Mouse (Mus musculus): ENCODE data around the gene Prkcz. TPM values are rescaled to one million over a fixed set of nuclear protein-coding genes. Genes with fewer than 3 reads are reported as not detected.

Gene Prkcz
- polyA plus RNA-seq, 1 experiment from 2014 or later = 12.4 TPM

DNA sequence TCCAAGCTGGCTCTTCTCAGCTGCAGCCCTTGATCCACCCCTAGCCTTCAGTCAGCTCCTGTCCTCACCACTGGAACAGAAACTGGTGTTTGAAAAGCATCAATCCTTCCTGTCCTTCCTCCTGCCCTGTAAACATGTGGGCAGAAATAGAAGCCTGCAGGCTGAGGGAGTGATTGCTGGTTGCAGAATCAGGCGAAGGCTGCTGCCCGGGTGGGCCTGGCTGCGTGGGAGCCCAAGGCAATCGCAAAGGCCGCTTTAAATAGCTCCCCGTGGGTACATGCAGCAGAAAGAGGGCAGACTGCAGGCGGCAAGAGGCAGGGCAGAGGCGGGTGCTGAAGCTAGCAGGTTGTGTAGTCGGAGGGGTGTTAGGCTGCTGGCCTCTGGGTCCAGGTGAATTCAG, 21.6 kb upstream of the Prkcz start:
- H3K27me3 ChIP-seq = peaks cover 29% of the 10 kb centered on the region
- H3K4me2 ChIP-seq = no peak overlapping the region
- H3K9me3 ChIP-seq = no peaks in the 10 kb centered on the region
- H3K4me3 ChIP-seq = no peak overlapping the region
- 20% methylated on average over 9 of the region's 9 CpGs for WGBS
- no peak for ATAC-seq (ENCODE audit: insufficient number of reproducible peaks, insufficient read depth, low FRiP score, low TSS enrichment, low read depth)
- H3K4me1 ChIP-seq = no peaks in the 10 kb centered on the region
- H3K27ac ChIP-seq = no peak overlapping the region
- H3K36me3 ChIP-seq = no peaks in the 10 kb centered on the region
- H3K9ac ChIP-seq = no peak overlapping the region

DNA sequence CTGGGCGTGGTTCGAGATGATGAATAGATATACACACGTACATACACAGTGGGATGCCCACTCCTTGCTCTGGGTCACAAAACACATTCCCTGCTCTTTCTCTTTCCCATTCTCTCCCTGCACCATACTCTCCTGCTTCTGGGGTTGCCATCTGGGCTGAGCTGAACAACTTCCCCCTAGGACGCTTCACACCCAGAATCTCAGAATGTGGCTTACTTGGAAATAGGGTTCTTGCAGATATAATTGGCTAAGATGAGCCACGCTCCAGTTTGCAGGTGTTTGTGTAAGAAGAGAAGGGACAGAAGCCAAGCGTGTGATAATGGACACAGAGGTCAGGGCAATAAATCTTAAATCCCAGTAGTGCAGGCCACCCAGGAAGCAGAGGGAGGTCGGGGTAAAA, 20.8 kb upstream of the Prkcz start:
- Histone ChIP-seq H3K4me3 (no peak overlapping the region), H3K27me3 (peaks cover 26% of the 10 kb centered on the region), H3K9ac (no peak overlapping the region), H3K4me2 (no peak overlapping the region), H3K4me1 (no peaks in the 10 kb centered on the region), H3K36me3 (no peaks in the 10 kb centered on the region), H3K27ac (no peak overlapping the region), H3K9me3 (no peaks in the 10 kb centered on the region)
- WGBS = 67% methylated on average over 7 of the region's 7 CpGs
- no peak for ATAC-seq (ENCODE audit: insufficient number of reproducible peaks, insufficient read depth, low FRiP score, low TSS enrichment, low read depth)

DNA sequence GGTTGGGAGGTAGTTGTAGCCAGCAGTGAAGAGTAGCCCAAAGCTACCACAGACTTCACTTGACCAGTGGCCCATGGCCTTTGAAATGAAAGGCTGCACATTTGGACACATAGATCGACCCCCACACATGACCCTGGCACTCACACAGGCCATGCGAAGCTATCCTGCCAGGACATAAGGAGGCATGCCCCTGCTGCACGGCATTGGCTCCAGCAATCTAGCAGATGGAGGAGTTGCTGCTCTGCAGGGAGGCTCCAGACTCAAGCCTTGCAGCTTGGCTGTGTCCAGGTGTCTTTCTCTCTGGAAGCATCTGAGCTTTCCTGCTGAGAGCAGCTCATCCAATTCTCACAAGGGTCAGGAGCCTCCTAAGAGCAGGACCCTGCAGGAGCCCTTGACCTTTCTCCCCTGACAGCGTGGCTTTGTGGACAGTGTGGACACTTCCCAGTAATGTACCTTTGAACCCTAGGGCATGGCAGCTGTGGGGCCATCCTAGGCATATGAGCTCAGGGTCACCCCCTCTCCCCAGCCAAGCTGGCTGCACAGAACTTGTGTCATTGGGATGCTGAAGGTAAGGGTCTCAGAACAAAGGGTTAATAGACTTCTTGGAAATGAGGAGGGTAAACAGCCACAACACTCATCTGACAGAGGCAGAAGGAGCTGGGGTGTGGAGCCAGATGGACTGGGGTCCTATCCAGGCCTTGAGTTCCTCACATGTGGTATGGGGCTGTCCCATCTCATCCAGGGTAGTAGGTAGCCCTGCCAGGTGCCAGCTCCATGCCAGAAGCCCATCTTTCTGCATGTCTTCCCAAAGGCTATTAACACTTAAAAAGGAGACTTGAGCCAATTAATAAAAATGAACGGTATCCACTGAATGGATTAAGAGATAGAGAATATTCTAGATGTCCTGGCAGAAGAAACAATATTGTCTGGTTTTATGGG, 10.9 kb upstream of the Prkcz start:
- no peak for ATAC-seq (ENCODE audit: insufficient number of reproducible peaks, insufficient read depth, low FRiP score, low TSS enrichment, low read depth)
- Histone ChIP-seq H3K4me3 (no peak overlapping the region), H3K9ac (no peak overlapping the region), H3K27me3 (0 out of 2 replicates have a peak, but pooled peaks cover 2% of the 10 kb centered on the region), H3K27ac (no peak overlapping the region), H3K9me3 (no peaks in the 10 kb centered on the region), H3K4me2 (no peak overlapping the region), H3K36me3 (no peaks in the 10 kb centered on the region), H3K4me1 (no peaks in the 10 kb centered on the region)
- WGBS = 70% methylated on average over 5 of the region's 5 CpGs

DNA sequence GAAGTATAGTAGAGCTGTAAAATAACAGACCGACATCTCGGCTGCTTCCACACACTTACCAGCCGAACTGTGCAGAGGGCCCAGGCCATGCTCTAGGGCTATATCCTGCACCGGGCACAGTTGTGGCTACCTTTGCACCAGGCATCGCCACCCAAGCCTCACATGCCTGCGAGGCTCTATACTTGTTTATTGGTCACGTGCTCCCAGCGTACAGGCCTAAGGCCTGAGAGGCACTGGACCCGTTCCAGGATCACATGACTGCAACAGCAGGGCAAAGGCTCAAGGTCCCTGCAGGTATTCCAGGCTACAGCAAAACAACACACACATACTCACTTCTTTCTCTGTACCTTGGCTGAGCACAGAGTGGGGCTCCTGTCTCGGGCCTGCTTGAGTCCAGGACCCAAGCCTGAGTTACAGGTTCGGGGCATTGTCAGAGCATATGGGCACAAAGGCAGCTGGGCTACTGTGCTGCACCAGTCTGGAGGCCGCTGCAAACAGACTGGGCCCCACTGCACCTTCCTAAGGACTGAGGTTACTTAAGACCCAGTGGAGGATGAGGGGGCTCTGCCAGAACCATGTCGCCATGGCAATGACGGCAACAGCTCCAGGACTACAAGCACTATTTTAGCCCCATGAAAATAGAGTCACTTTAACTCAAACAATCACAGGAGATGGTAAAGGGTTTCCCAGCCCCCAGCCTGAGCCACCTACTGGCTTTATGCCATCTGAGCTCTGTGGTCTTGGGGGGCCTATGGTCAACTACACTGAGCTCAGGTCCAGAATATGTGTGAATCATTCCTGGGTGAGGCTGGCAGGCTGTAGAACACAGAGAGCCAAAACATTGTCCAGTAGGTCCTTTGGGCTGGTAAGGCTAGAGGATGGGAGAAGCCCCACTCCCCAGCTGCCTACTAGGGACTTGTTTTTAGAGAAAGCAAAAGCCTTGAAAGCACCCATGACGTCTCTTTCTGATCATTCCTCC, 9.9 kb upstream of the Prkcz start:
- no peak overlapping the region for H3K9ac ChIP-seq
- H3K4me3 ChIP-seq = no peak overlapping the region
- no peak overlapping the region for H3K4me2 ChIP-seq
- no peak overlapping the region for H3K27ac ChIP-seq
- no peaks in the 10 kb centered on the region for H3K9me3 ChIP-seq
- no peak for ATAC-seq (ENCODE audit: insufficient number of reproducible peaks, insufficient read depth, low FRiP score, low TSS enrichment, low read depth)
- H3K36me3 ChIP-seq = no peaks in the 10 kb centered on the region
- WGBS = 81% methylated on average over 15 of the region's 15 CpGs
- peaks cover 6% of the 10 kb centered on the region for H3K27me3 ChIP-seq
- no peaks in the 10 kb centered on the region for H3K4me1 ChIP-seq

DNA sequence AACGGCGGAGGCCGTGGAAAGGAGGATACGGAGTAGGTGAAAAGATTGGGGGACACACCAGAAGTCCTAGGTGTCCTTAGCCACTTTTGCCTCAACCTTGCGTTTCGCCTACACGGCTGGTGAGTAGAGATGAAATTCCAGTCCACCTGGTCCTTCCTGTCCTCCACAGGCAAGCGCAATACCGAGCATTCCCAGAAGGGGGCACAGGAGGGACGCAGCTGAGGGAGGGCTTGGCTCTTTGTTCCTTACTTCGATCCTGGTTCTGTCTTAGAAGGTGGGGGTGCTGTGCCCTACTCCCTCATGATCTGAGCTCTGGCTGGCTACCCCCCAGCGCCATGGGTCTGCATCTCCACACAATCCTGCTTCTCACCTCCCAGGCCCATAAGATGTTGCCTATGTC, 7.5 kb upstream of the Prkcz start:
- H3K36me3 ChIP-seq = no peaks in the 10 kb centered on the region
- no peak overlapping the region for H3K9ac ChIP-seq
- peaks cover 27% of the 10 kb centered on the region for H3K27me3 ChIP-seq
- WGBS = 21% methylated on average over 12 of the region's 12 CpGs
- no peaks in the 10 kb centered on the region for H3K9me3 ChIP-seq
- H3K4me2 ChIP-seq = no peak overlapping the region
- no peak overlapping the region for H3K4me3 ChIP-seq
- no peak overlapping the region for H3K27ac ChIP-seq
- H3K4me1 ChIP-seq = no peaks in the 10 kb centered on the region
- no peak for ATAC-seq (ENCODE audit: insufficient number of reproducible peaks, insufficient read depth, low FRiP score, low TSS enrichment, low read depth)

DNA sequence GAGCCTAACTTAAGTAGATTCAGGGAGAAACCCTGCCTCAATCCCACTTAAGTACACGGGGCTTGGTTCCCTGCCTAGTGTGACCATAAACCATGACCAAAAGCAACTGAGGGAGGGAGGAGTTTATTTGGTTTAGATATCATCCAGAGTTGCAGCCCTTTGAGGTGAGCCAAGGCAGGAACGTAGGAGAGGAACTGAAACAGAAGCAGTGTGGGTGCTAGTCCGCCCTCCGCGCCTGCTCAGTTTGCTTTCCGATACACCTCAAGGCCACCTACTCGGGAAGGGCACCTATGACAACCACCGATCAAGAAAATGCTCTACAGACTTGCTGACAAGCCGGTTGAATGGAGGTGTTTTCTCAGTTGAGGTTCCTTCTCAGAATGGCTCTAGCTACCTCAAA, 6.6 kb upstream of the Prkcz start:
- Histone ChIP-seq H3K4me2 (no peak overlapping the region), H3K9ac (no peak overlapping the region), H3K9me3 (no peaks in the 10 kb centered on the region), H3K4me3 (no peak overlapping the region), H3K36me3 (no peaks in the 10 kb centered on the region), H3K4me1 (no peaks in the 10 kb centered on the region), H3K27me3 (peaks cover 36% of the 10 kb centered on the region), H3K27ac (no peak overlapping the region)
- WGBS = 95% methylated on average over 9 of the region's 9 CpGs
- ATAC-seq (ENCODE audit: insufficient number of reproducible peaks, insufficient read depth, low FRiP score, low TSS enrichment, low read depth) = no peak

DNA sequence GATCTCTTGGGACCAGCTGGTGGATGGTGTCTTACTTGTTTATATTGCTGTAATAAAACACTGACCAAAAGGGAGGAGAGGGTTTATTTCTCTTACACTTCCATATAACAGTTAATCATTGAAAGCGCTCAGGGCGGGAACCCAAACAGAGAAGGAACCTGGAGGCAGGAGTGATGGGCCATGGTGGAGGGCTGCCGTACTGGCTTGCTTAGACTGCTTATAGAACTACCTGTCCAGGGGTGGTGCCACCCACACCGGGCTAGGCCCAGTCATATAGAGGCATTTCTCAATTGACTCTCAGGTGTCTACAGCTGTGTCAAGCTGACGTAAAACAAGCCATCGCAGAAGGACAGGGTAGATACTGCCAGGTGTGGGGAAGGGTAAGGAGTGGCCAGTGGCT, 5.6 kb upstream of the Prkcz start:
- H3K27ac ChIP-seq = no peak overlapping the region
- H3K4me3 ChIP-seq = no peak overlapping the region
- WGBS = 87% methylated on average over 6 of the region's 6 CpGs
- H3K4me1 ChIP-seq = peaks cover 3% of the 10 kb centered on the region; the same call in 1 of the 2 replicates
- peaks cover 46% of the 10 kb centered on the region for H3K27me3 ChIP-seq
- H3K36me3 ChIP-seq = no peaks in the 10 kb centered on the region
- H3K9ac ChIP-seq = no peak overlapping the region
- no peaks in the 10 kb centered on the region for H3K9me3 ChIP-seq
- ATAC-seq (ENCODE audit: insufficient number of reproducible peaks, insufficient read depth, low FRiP score, low TSS enrichment, low read depth) = no peak
- no peak overlapping the region for H3K4me2 ChIP-seq

DNA sequence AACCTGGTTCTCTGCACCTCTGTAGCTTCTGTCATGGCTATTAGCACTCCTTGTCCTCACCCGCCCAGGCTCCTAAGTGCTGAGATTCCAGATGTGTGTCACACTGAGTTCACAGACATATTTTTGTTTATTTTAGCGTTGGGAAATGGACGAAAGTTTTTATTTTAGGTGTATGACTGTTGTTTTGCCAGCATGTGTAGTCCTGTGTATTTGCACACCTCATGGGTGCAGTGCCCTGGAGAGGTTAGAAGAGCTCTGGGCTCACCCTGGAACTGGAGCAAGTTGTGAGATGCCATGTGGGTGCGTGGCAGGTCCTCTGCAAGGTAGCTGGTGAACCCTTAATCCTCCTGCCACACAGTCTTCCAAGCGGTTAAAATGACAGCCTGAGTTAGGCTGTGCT, 1.3 kb upstream of the Prkcz start:
- no peak for ATAC-seq (ENCODE audit: insufficient number of reproducible peaks, insufficient read depth, low FRiP score, low TSS enrichment, low read depth)
- H3K27me3 ChIP-seq = peaks cover 83% of the 10 kb centered on the region
- H3K9me3 ChIP-seq = no peaks in the 10 kb centered on the region
- no peak overlapping the region for H3K4me3 ChIP-seq
- peak overlapping the region; percentile 66; the same call in 1 of the 2 replicates for H3K4me2 ChIP-seq
- peaks cover 9% of the 10 kb centered on the region; the same call in 1 of the 2 replicates for H3K4me1 ChIP-seq
- WGBS = 32% methylated on average over 5 of the region's 5 CpGs
- H3K9ac ChIP-seq = no peak overlapping the region
- no peaks in the 10 kb centered on the region for H3K36me3 ChIP-seq
- no peak overlapping the region for H3K27ac ChIP-seq

DNA sequence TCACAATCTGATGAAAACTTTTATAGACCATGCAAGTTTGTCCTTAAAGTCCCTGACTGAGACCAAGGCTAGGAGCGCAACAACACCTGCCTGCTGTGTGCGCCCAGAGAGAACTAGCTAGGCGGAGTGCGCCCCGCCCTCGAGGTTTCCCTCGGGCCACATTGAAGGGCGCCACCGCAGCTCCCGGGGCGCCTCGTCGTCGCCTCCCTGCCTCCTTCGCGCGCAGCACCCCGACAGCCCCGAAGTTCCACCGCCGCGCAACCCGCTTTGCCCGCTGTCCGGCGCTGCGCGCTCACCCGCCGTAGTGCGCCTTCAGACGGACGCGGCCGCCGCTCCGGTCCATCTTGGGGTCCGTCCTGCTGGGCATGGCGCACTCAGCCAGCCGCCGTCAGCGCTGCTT, 305 bp downstream of the Prkcz start:
- Histone ChIP-seq H3K9me3 (no peaks in the 10 kb centered on the region), H3K4me3 (peak overlapping the region; percentile 48), H3K36me3 (no peaks in the 10 kb centered on the region), H3K27me3 (peaks cover 78% of the 10 kb centered on the region), H3K9ac (peak overlapping the region; percentile 57), H3K4me1 (peaks cover 9% of the 10 kb centered on the region; the same call in 1 of the 2 replicates), H3K27ac (no peak overlapping the region), H3K4me2 (peak overlapping the region; percentile 66)
- no peak for ATAC-seq (ENCODE audit: insufficient number of reproducible peaks, insufficient read depth, low FRiP score, low TSS enrichment, low read depth)
- WGBS = under 1% methylated on average over 42 of the region's 42 CpGs

DNA sequence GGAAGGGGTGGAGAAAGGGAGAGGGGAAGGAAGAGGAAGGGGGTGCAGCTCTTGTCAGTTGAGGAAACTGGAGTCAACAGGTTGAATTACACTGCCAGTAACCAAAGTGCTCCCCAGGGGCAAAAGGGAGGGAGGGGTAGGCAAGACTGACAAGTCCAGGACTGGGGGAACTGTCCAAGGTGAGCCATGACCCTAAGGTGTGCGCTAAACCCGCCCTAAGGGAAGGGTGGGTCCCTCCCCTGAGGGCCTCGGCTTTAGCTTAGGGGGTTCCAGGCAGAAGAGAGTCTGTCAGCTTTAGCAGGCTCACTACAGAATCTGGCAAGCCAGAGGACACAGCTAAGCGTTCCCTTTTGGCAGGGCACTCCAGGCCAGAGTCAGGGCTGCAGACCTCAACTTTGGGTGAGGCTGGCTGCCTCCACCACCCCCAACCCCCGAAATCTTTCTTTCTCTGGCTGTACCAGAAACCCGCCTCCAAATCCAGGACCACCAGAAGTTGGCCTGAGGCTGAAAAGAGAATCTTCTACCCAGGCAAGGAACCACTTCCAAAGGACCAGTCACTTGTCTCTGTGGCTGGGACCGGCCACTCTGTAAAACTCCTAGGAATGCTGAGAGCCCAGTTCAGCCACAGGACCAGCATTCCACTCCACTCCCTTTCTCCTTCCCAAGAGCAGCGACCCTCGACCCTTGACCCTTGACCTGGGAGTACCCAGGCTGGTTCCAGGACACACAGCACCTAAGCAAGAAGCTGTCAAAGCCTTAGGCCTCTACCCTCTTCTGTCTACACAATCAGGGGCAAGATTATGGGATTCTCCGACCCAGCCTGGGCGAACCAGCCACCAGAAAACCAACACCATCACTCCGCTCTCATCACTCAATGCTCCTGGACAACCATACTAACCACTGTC, 1.3 kb downstream of the Prkcz start:
- Histone ChIP-seq H3K4me1 (peaks cover 9% of the 10 kb centered on the region; the same call in 1 of the 2 replicates), H3K27me3 (peaks cover 70% of the 10 kb centered on the region), H3K9ac (no peak overlapping the region), H3K9me3 (no peaks in the 10 kb centered on the region), H3K36me3 (no peaks in the 10 kb centered on the region), H3K4me2 (peak overlapping the region; percentile 7; the same call in 1 of the 2 replicates), H3K4me3 (no peak overlapping the region), H3K27ac (no peak overlapping the region)
- ATAC-seq (ENCODE audit: insufficient number of reproducible peaks, insufficient read depth, low FRiP score, low TSS enrichment, low read depth) = no peak
- 34% methylated on average over 12 of the region's 12 CpGs for WGBS

DNA sequence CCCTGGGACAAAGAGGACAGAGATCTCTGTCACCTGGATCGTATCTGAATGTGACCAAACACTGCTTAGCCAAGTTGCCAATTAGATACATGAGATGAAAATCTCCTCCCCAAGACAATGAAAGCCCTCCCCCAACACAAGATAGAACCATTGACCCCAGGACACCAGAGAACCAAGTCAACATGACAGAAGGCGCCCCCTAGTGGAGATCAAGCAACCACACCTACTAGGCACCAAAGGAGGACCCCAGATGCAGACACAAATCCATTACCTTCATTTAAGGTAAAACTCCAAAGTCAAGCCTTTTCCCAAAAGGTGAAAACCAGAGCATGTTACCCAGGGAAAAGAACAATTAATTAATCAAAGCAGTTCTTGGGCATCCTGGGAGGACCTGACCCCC, 3.6 kb downstream of the Prkcz start:
- peaks cover 48% of the 10 kb centered on the region for H3K27me3 ChIP-seq
- H3K36me3 ChIP-seq = no peaks in the 10 kb centered on the region
- 52% methylated on average over 2 of the region's 2 CpGs for WGBS
- no peak for ATAC-seq (ENCODE audit: insufficient number of reproducible peaks, insufficient read depth, low FRiP score, low TSS enrichment, low read depth)
- H3K4me3 ChIP-seq = no peak overlapping the region
- H3K4me1 ChIP-seq = peaks cover 9% of the 10 kb centered on the region; the same call in 1 of the 2 replicates
- H3K27ac ChIP-seq = no peak overlapping the region
- no peak overlapping the region for H3K9ac ChIP-seq
- no peak overlapping the region for H3K4me2 ChIP-seq
- H3K9me3 ChIP-seq = no peaks in the 10 kb centered on the region
